Mouse (Mus musculus) ES-E14 (cell line): Measurements from ENCODE around the gene Col23a1.

Source experiments
- CHD2 ChIP-seq: IDR thresholded peaks from 2 replicates; pipeline ENCODE4 v1.6.1; 2014; ENCODE audit warnings: mild to moderate bottlenecking, low read depth, low read length, inconsistent platforms
- HCFC1 ChIP-seq: IDR thresholded peaks from 2 replicates; pipeline ENCODE4 v1.6.1; 2012; ENCODE audit warnings: low read length, inconsistent platforms, borderline replicate concordance; ENCODE audit not compliant: insufficient read depth
- MAFK ChIP-seq: IDR thresholded peaks from 2 replicates; pipeline ENCODE4 v1.6.1; 2014; ENCODE audit warnings: mild to moderate bottlenecking, low read depth, low read length, inconsistent platforms; ENCODE audit not compliant: insufficient read depth
- ZC3H11A ChIP-seq: IDR thresholded peaks from 2 replicates; pipeline ENCODE4 v1.6.1; 2012; ENCODE audit warnings: low read depth, mild to moderate bottlenecking, inconsistent platforms, low read length, borderline replicate concordance
- ZNF384 ChIP-seq: IDR thresholded peaks from 2 replicates; pipeline ENCODE4 v1.6.1; 2012; ENCODE audit warnings: low read depth, low read length, inconsistent platforms

- no peak for TF ChIP-seq CHD2
- no peak for TF ChIP-seq HCFC1
- TF ChIP-seq MAFK, result no peak
- TF ChIP-seq ZNF384, result no peak
- TF ChIP-seq ZC3H11A, result no peak
Measured at GRCm38 (mm10) chr11:51298691-51299090, 9.0 kb downstream of the Col23a1 start.
